Mouse (Mus musculus) urinary bladder, adult 18-20 months (tissue): ENCODE measurements around the gene Pacs2.

ENCODE experiments used
- DNase-seq, 2 experiments: peaks; one replicate each; pipeline ENCODE4 v3.0.0; 2022; ENCODE audit warnings: low spot score in 2 of 2, mixed read lengths in 2 of 2

Gene Pacs2

GRCm38 (mm10) chr12:113012443-113012842, 1.9 kb upstream of the Pacs2 start:
- DNase-seq = no peak

GRCm38 (mm10) chr12:113013021-113013491, 1.3 kb upstream of the Pacs2 start:
- DNase-seq = no peak

GRCm38 (mm10) chr12:113014561-113015556, 551 bp downstream of the Pacs2 start:
- peak in 1 of 2 experiments; percentile 60 for DNase-seq

GRCm38 (mm10) chr12:113015956-113016355, 1.6 kb downstream of the Pacs2 start:
- DNase-seq = no peak

GRCm38 (mm10) chr12:113016976-113017375, 2.7 kb downstream of the Pacs2 start:
- DNase-seq = no peak

- no peak for DNase-seq
These were observed 3.2 kb downstream of the Pacs2 start for GRCm38 (mm10) chr12:113017429-113017984.

GRCm38 (mm10) chr12:113018763-113019162, 4.5 kb downstream of the Pacs2 start:
- DNase-seq = no peak

GRCm38 (mm10) chr12:113021488-113021887, 7.2 kb downstream of the Pacs2 start:
- DNase-seq = no peak

- DNase-seq = no peak
These were observed 8.8 kb downstream of the Pacs2 start for GRCm38 (mm10) chr12:113023082-113023481.

GRCm38 (mm10) chr12:113026557-113026956, 12.2 kb downstream of the Pacs2 start:
- DNase-seq = no peak

GRCm38 (mm10) chr12:113027495-113027894, 13.2 kb downstream of the Pacs2 start:
- no peak for DNase-seq

- DNase-seq = no peak
These were observed 13.8 kb downstream of the Pacs2 start for GRCm38 (mm10) chr12:113028067-113028466.

GRCm38 (mm10) chr12:113028898-113029297, 14.6 kb downstream of the Pacs2 start:
- DNase-seq = no peak

- no peak for DNase-seq
These were observed 15.7 kb downstream of the Pacs2 start for GRCm38 (mm10) chr12:113030046-113030445.

GRCm38 (mm10) chr12:113030993-113031392, 16.7 kb downstream of the Pacs2 start:
- DNase-seq = no peak

GRCm38 (mm10) chr12:113031441-113031840, 17.1 kb downstream of the Pacs2 start:
- DNase-seq = no peak

GRCm38 (mm10) chr12:113032296-113033250, 18.3 kb downstream of the Pacs2 start:
- no peak for DNase-seq

- no peak for DNase-seq
These were observed 20.8 kb downstream of the Pacs2 start for GRCm38 (mm10) chr12:113035093-113035492.

GRCm38 (mm10) chr12:113036996-113037395, 22.7 kb downstream of the Pacs2 start:
- DNase-seq = no peak

- no peak for DNase-seq
These were observed 24.1 kb downstream of the Pacs2 start for GRCm38 (mm10) chr12:113038414-113038813.
